Mouse (Mus musculus) CD8-positive naive resting alpha-beta T cell, adult 57 days (primary cell): ENCODE data around the gene Srsf3. TPM values are rescaled to one million over a fixed set of nuclear protein-coding genes. Genes with fewer than 3 reads are reported as not detected.

ENCODE experiments used
- total RNA-seq: library from RNA; stranded (reverse); gene quantifications from one replicate; pipeline ENCODE4 v1.2.4, GENCODE M21; 2023

Gene Srsf3
- total RNA-seq: 473 TPM

DNA sequence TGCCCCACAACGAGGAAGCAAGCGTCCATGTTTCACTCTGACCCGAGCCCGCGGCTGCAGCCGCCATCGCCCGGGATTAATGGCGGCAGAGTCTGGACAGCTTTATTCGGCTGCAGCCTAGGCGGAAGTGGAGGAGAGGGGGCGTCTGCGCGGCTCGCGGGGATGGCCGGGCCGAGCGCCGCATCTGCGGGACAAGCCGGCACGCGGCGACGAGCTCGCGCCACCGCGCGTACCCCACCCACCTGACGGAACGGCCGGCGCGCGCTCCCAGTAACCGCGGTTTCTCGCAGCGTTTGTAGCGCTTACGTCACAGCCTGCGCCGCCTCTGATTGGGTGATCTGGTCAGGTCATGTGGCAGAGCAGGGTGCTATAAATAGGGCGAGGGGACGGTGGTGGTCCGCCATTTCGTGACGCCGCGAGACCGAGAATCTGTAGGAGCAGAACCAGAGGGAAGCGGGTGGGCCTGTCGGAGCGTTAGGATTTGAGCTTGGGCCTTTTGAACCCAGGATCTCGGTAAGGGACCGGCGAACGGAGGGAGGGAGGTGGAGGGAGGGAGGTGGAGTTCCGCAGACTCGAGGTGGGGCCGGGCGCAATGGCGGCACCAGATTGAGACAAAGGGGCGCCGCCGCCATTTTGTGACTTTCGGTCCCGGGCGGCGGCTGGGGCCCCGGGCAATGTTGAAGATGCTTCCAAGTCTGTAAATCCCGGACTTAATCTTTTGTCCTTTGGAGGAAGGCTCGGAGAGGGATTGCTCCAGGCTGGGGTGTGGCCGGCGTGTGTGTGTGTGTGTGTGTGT is at the start of gene Srsf3:
Srsf3 (plus strand) TSS at position 355 of the 796 bp plus-strand sequence.

GRCm38 (mm10) chr17:29007641-29008325 is 24.6 kb upstream of the Srsf3 start, which contains the start of gene Stk38:
Gene Stk38 (minus strand): TSS chr17:29007995.

GRCm38 (mm10) chr17:29090776-29091175 is 58.3 kb downstream of the Srsf3 start, which contains the start of gene Cdkn1a:
Gene Cdkn1a (plus strand): TSS chr17:29090976.

Other genes starting within 250 kb of the Srsf3 start
- gene Brpf3, start 231.5 kb upstream of the Srsf3 start, total RNA-seq: 42.4 TPM
- not detected for gene Pnpla1, start 174.2 kb upstream of the Srsf3 start, total RNA-seq
- gene 4930539E08Rik, start 117.3 kb upstream of the Srsf3 start, total RNA-seq: 0.64 TPM
- not detected for gene Pxt1, start 88.8 kb upstream of the Srsf3 start, total RNA-seq
- 47.9 TPM for gene Kctd20, start 80.7 kb upstream of the Srsf3 start, total RNA-seq
- gene Stk38, start 24.6 kb upstream of the Srsf3 start, total RNA-seq: 508 TPM
- gene Cdkn1a, start 58.3 kb downstream of the Srsf3 start, total RNA-seq: 4.3 TPM
- 0.18 TPM for gene Rab44, start 81.5 kb downstream of the Srsf3 start, total RNA-seq
- gene Cpne5, start 205.5 kb downstream of the Srsf3 start, total RNA-seq: 0.21 TPM
- 12.6 TPM for gene Ppil1, start 231.6 kb downstream of the Srsf3 start, total RNA-seq
- 49.3 TPM for gene BC004004, start 236.2 kb downstream of the Srsf3 start, total RNA-seq